Mouse (Mus musculus) kidney, embryonic 14.5 days (tissue): ENCODE measurements at regions not wholly inside any gene's neighbourhood (a gene's known extent, or its start where the extent isn't known, plus 50 kb on each side); places are given as distances from the start of the nearest gene placed in this dataset.

Source experiments
- ATAC-seq: fragments of 200-750 bp; cut with Nextera tagmentation; 2 replicates; pipeline ENCODE4 v1.8.0; 2017; ENCODE audit warnings: moderate number of reproducible peaks, mild to moderate bottlenecking, moderate TSS enrichment, moderate library complexity; ENCODE audit not compliant: low FRiP score, low TSS enrichment
- H3K27ac ChIP-seq: fragments of 300-500 bp; sonication (generic); 2 replicates; pipeline ENCODE4 v1.5.1; 2014; ENCODE audit warnings: low read depth, mild to moderate bottlenecking, low read length, moderate library complexity, mixed read lengths
- H3K27me3 ChIP-seq: fragments of 300-500 bp; sonication (generic); 2 replicates; pipeline ENCODE4 v1.6.1; 2014; ENCODE audit warnings: mild to moderate bottlenecking, low read length; ENCODE audit not compliant: control insufficient read depth, insufficient read depth
- H3K36me3 ChIP-seq: fragments of 300-500 bp; sonication (generic); 2 replicates; pipeline ENCODE4 v1.6.1; 2014; ENCODE audit warnings: low read length, mixed read lengths; ENCODE audit not compliant: control insufficient read depth, insufficient read depth
- H3K4me1 ChIP-seq: fragments of 300-500 bp; sonication (generic); 2 replicates; pipeline ENCODE4 v1.6.1; 2014; ENCODE audit warnings: low read length, mixed read lengths; ENCODE audit not compliant: control insufficient read depth, insufficient read depth
- H3K4me2 ChIP-seq: fragments of 300-500 bp; sonication (generic); replicated peaks from 2 replicates; pipeline ENCODE4 v1.6.1; 2014; ENCODE audit warnings: low read depth, mild to moderate bottlenecking, low read length
- H3K4me3 ChIP-seq: fragments of 300-500 bp; sonication (generic); 2 replicates; pipeline ENCODE4 v1.5.1; 2014; ENCODE audit warnings: mild to moderate bottlenecking, low read length
- H3K9ac ChIP-seq: fragments of 300-500 bp; sonication (generic); 2 replicates; pipeline ENCODE4 v1.6.1; 2014; ENCODE audit warnings: low read depth, mild to moderate bottlenecking, low read length, moderate library complexity
- H3K9me3 ChIP-seq: fragments of 300-500 bp; sonication (generic); 2 replicates; pipeline ENCODE4 v1.6.1; 2016; ENCODE audit warnings: low read length; ENCODE audit not compliant: control insufficient read depth
- WGBS: fragments of 180-500 bp; shearing (Covaris S2); extraction: QIAGEN DNeasy Blood & Tissue Kit; methylation state at CpG from one replicate; pipeline ENCODE4 v1.1.7; 2014; 5-methylcytosine and 5-hydroxymethylcytosine counted together

GRCm38 (mm10) chr12:15912491-15912890 lies 95.8 kb upstream of the Trib2 start:
- ATAC-seq, result no peak
- H3K27ac ChIP-seq, result no peak overlapping the region
- 90% methylated on average over 3 of the region's 3 CpGs for WGBS
- no peaks in the 10 kb centered on the region for H3K36me3 ChIP-seq
- no peaks in the 10 kb centered on the region for H3K27me3 ChIP-seq
- H3K9ac ChIP-seq, result no peak overlapping the region
- H3K4me3 ChIP-seq, result no peak overlapping the region
- H3K4me1 ChIP-seq, result no peaks in the 10 kb centered on the region
- H3K9me3 ChIP-seq, result no peaks in the 10 kb centered on the region
- H3K4me2 ChIP-seq, result no peak overlapping the region

- no peaks in the 10 kb centered on the region for H3K4me1 ChIP-seq
- WGBS, result 85% methylated on average over 1 of the region's 1 CpGs
- H3K27ac ChIP-seq, result no peak overlapping the region
- H3K9ac ChIP-seq, result no peak overlapping the region
- H3K9me3 ChIP-seq, result no peaks in the 10 kb centered on the region
- no peak overlapping the region for H3K4me3 ChIP-seq
- no peaks in the 10 kb centered on the region for H3K27me3 ChIP-seq
- H3K4me2 ChIP-seq, result no peak overlapping the region
- H3K36me3 ChIP-seq, result no peaks in the 10 kb centered on the region
- ATAC-seq, result no peak
Measured at GRCm38 (mm10) chr12:15911254-15911991, 94.7 kb upstream of the Trib2 start.

DNA sequence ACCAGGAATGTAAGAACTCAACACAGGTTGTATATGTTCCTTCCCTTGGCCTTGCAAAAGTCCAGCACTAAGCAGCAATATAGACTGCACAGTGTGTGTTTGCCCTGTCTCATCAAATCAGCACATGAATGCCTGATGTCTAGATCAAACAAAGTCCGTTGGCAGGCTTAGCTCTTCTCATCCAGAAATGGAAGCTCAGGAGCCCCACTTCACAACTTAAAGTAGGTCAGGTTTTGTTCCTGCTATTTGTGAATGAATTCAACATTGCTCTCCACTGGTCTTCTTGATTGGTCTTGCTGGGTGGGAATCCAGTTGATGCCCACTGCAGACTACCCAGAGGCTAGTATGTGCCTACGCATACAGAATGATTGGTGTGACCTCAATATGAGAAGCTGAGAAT lies 80.8 kb upstream of the Trib2 start:
- H3K36me3 ChIP-seq, result no peaks in the 10 kb centered on the region
- ATAC-seq, result no peak
- no peaks in the 10 kb centered on the region for H3K4me1 ChIP-seq
- H3K27ac ChIP-seq, result no peak overlapping the region
- H3K4me3 ChIP-seq, result no peak overlapping the region
- H3K9ac ChIP-seq, result no peak overlapping the region
- H3K27me3 ChIP-seq, result no peaks in the 10 kb centered on the region
- WGBS, result 86% methylated on average over 2 of the region's 2 CpGs
- no peak overlapping the region for H3K4me2 ChIP-seq
- H3K9me3 ChIP-seq, result no peaks in the 10 kb centered on the region

DNA sequence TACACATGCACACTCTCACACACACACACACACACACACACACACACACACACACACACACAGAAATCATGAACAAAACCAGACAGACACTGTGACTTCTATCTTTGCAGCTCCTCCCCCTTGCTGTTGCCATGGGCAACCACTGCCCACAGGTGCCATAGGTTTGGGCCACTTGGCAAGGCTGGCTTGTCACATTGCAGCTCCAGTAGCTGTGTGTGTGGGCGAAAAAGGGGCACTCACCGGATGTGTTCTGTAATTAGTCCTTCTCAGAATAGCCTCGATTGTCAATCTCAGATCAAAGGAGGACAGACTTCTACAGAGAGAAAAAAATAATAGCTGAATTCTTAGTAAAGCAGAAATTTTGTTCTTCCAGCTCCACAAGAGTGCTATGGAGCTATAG lies 79.8 kb upstream of the Trib2 start:
- no peak for ATAC-seq
- 75% methylated on average over 3 of the region's 3 CpGs for WGBS
- Histone ChIP-seq H3K4me1 (no peaks in the 10 kb centered on the region), H3K4me3 (no peak overlapping the region), H3K36me3 (no peaks in the 10 kb centered on the region), H3K9ac (no peak overlapping the region), H3K27ac (no peak overlapping the region), H3K27me3 (no peaks in the 10 kb centered on the region), H3K4me2 (no peak overlapping the region), H3K9me3 (no peaks in the 10 kb centered on the region)

DNA sequence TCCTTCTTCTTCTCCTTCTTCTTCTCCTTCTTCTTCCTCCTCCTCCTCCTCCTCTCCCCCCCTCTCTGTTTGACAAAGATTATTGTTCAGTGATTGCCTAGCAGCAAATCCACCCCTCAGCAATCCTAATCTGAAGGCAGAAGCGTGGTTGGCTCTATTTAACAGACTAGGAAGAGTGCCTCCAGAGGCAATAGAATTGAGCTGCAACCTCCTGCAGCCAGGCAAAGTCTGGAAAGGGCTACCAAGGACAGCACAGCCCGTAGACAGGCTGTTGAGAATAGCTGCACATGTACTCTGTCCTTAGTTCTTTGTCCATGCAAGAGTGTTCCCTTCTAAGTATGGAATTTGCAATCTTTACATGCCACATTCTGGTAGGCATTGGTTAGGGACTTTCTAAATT lies 78.5 kb upstream of the Trib2 start:
- Histone ChIP-seq H3K36me3 (no peaks in the 10 kb centered on the region), H3K4me3 (no peak overlapping the region), H3K9me3 (no peaks in the 10 kb centered on the region), H3K27ac (no peak overlapping the region), H3K4me2 (no peak overlapping the region), H3K9ac (no peak overlapping the region), H3K4me1 (no peaks in the 10 kb centered on the region), H3K27me3 (no peaks in the 10 kb centered on the region)
- 38% methylated on average over 2 of the region's 2 CpGs for WGBS
- ATAC-seq, result no peak

GRCm38 (mm10) chr12:15890591-15890990 lies 73.9 kb upstream of the Trib2 start:
- H3K4me3 ChIP-seq, result no peak overlapping the region
- no peak for ATAC-seq
- no peaks in the 10 kb centered on the region for H3K4me1 ChIP-seq
- 42% methylated on average over 1 of the region's 1 CpGs for WGBS
- H3K27me3 ChIP-seq, result no peaks in the 10 kb centered on the region
- no peak overlapping the region for H3K4me2 ChIP-seq
- no peak overlapping the region for H3K27ac ChIP-seq
- H3K36me3 ChIP-seq, result no peaks in the 10 kb centered on the region
- no peaks in the 10 kb centered on the region for H3K9me3 ChIP-seq
- H3K9ac ChIP-seq, result no peak overlapping the region

- Histone ChIP-seq H3K27me3 (no peaks in the 10 kb centered on the region; the same call in 1 of the 2 replicates), H3K27ac (no peak overlapping the region), H3K4me2 (no peak overlapping the region), H3K36me3 (no peaks in the 10 kb centered on the region), H3K4me1 (no peaks in the 10 kb centered on the region), H3K4me3 (no peak overlapping the region), H3K9ac (no peak overlapping the region), H3K9me3 (no peaks in the 10 kb centered on the region)
- 79% methylated on average over 7 of the region's 7 CpGs for WGBS
- no peak for ATAC-seq
Measured at GRCm38 (mm10) chr12:15879907-15880430, 63.2 kb upstream of the Trib2 start.
